In the genomic region with DNA sequence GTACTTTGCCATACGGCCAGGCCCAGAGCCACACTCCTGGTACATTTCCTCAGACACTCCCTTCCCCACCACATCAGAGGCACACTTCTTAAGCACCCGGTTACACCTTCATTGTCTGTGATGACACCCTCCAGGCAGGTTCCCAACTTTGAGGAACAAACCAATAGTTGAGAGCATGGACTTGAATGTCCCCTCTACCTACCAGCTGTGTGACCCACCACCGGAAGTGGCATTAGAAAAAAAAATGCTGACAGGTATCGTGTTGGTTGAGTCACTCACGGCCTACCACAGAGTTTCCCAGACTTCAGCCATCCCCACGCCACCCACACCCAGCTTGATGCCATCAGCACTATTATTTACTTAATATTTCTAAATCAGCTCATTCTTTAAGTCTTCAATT, we compare ENCODE assay signal across 14 mouse cellular contexts.
DNase-seq lines count a peak whose midpoint lies in the region; ATAC-seq lines count a peak whose summit lies in the region.
"Had no signal": no experiment of that assay in that cellular context is flagged by ENCODE, and none has a peak within 500 bp of the region (broad histone marks: within the 10 kb centered on the region; RNA-seq: fewer than 3 reads in every experiment).

No protein-coding gene starts in this region.

- ATAC-seq in heart, embryonic 14.5 days (ENCODE audit: insufficient number of reproducible peaks, insufficient read depth, low FRiP score, low read depth): no peak
- no peak for ATAC-seq in midbrain, embryonic 13.5 days
- ATAC-seq: forebrain, embryonic 16.5 days had no signal

- no peaks in the 10 kb centered on the region for H3K9me3 ChIP-seq in heart, embryonic 14.5 days (ENCODE audit: control insufficient read depth, low read length)
- H3K9me3 ChIP-seq in limb, embryonic 10.5 days (replicated peaks): no peaks in the 10 kb centered on the region
- H3K9me3 ChIP-seq in midbrain, embryonic 13.5 days: no peaks in the 10 kb centered on the region

- H3K9ac ChIP-seq in heart, embryonic 14.5 days (ENCODE audit: low read length): no peak overlapping the region
- no peak overlapping the region for H3K9ac ChIP-seq in midbrain, embryonic 13.5 days (replicated peaks)
- H3K9ac ChIP-seq: hindbrain, embryonic 14.5 days had no signal

- no peak overlapping the region for H3K4me2 ChIP-seq in heart, embryonic 14.5 days (ENCODE audit: low read length)
- no peak overlapping the region for H3K4me2 ChIP-seq in midbrain, embryonic 13.5 days (replicated peaks)
- H3K4me2 ChIP-seq: hindbrain, embryonic 14.5 days had no signal

- no peaks in the 10 kb centered on the region for H3K36me3 ChIP-seq in heart, embryonic 14.5 days (ENCODE audit: control insufficient read depth, insufficient read depth, low read length)
- no peaks in the 10 kb centered on the region for H3K36me3 ChIP-seq in limb, embryonic 10.5 days
- H3K36me3 ChIP-seq in midbrain, embryonic 13.5 days: no peaks in the 10 kb centered on the region

- no peak overlapping the region for H3K4me3 ChIP-seq in heart, embryonic 14.5 days (ENCODE audit: control insufficient read depth in 1 of 2, insufficient read depth in 1 of 2, low read depth in 1 of 2, low read length in 2 of 2)
- no peak overlapping the region for H3K4me3 ChIP-seq in limb, embryonic 10.5 days
- H3K4me3 ChIP-seq in midbrain, embryonic 13.5 days (replicated peaks): no peak overlapping the region

- peaks cover 19 to 39% of the 10 kb centered on the region in 2 experiments for H3K4me1 ChIP-seq in heart, embryonic 14.5 days (ENCODE audit: control insufficient read depth in 2 of 2, insufficient read depth in 2 of 2, low read length in 2 of 2)
- H3K4me1 ChIP-seq in limb, embryonic 10.5 days: peaks cover 44% of the 10 kb centered on the region
- peaks cover 32% of the 10 kb centered on the region for H3K4me1 ChIP-seq in midbrain, embryonic 13.5 days (replicated peaks)

- no peaks in the 10 kb centered on the region for H3K27me3 ChIP-seq in heart, embryonic 14.5 days (ENCODE audit: control insufficient read depth, insufficient read depth, low read length)
- H3K27me3 ChIP-seq in limb, embryonic 10.5 days (ENCODE audit: low read depth, poor library complexity, severe bottlenecking): peaks cover 3% of the 10 kb centered on the region; the same call in 1 of the 2 replicates
- H3K27me3 ChIP-seq in midbrain, embryonic 13.5 days: 0 out of 2 replicates have a peak, but pooled peaks cover 4% of the 10 kb centered on the region

- H3K27ac ChIP-seq in heart, embryonic 14.5 days (replicated peaks in 1 of 2; ENCODE audit: control insufficient read depth in 1 of 2, insufficient read depth in 1 of 2, low read depth in 2 of 2, low read length in 2 of 2): peak overlapping the region; percentile 18 to 24; a peak in 2 of 4 replicates
- H3K27ac ChIP-seq in limb, embryonic 10.5 days: 0 out of 2 replicates have a peak overlapping the region, but pooled peaks have one; percentile 25
- H3K27ac ChIP-seq in midbrain, embryonic 13.5 days: no peak overlapping the region
- H3K27ac ChIP-seq: hindbrain, embryonic 14.5 days had no signal

- 60% methylated on average over 6 of the region's 6 CpGs for WGBS in heart, embryonic 14.5 days
- WGBS in limb, embryonic 10.5 days: 60% methylated on average over 6 of the region's 6 CpGs
- 68% methylated on average over 6 of the region's 6 CpGs for WGBS in midbrain, embryonic 13.5 days

- no peak for DNase-seq in heart, adult 9 months (ENCODE audit: low spot score in 2 of 2)
- DNase-seq in CD8-positive naive resting alpha-beta T cell, adult 2 months (ENCODE audit: low read depth in 2 of 2, low spot score in 2 of 2): peak; percentile 44 to 46
- DNase-seq in limb, embryonic 10.5 days (ENCODE audit: low spot score): no peak
- DNase-seq in thymus, postnatal 0 days (ENCODE audit: low spot score): peak; percentile 66
- DNase-seq in ovary, postnatal 10 days (ENCODE audit: low spot score): no peak
- no peak for DNase-seq in lung, postnatal 14 days
- DNase-seq: cerebellum, adult 11-12 months; gastrocnemius, postnatal 36 days; kidney, adult 8-10 months; right cerebral cortex, adult 18-20 months had no signal

Comparison
In these comparisons a context has a peak if more than half of its experiments do, and no peak if none do; other contexts are left out.
1. DNase-seq: peak in CD8-positive naive resting alpha-beta T cell, adult 2 months (2 of 2) and thymus, postnatal 0 days (single experiment); none in heart, adult 9 months (0 of 2), limb, embryonic 10.5 days (single experiment), ovary, postnatal 10 days (single experiment) and lung, postnatal 14 days (single experiment).